Mouse (Mus musculus) neural tube, embryonic 14.5 days (tissue): Measurements from ENCODE around the gene Nubp2. TPM values are rescaled to one million over a fixed set of nuclear protein-coding genes. Genes with fewer than 3 reads are reported as not detected.

Experiments used
- ATAC-seq: fragments of 200-750 bp; cut with Nextera tagmentation; 2 replicates; pipeline ENCODE4 v1.8.0; 2017; ENCODE audit warnings: low read depth, mild to moderate bottlenecking, moderate TSS enrichment, moderate library complexity
- H3K27ac ChIP-seq: fragments of 300-500 bp; sonication (generic); 2 replicates; pipeline ENCODE4 v1.5.1; 2014; ENCODE audit warnings: low read depth, mild to moderate bottlenecking, control low read depth, low read length, moderate library complexity, mixed read lengths
- H3K27me3 ChIP-seq: fragments of 300-500 bp; sonication (generic); 2 replicates; pipeline ENCODE4 v1.6.1; 2014; ENCODE audit warnings: low read length; ENCODE audit not compliant: control insufficient read depth, insufficient read depth
- H3K36me3 ChIP-seq: fragments of 300-500 bp; sonication (generic); 2 replicates; pipeline ENCODE4 v1.6.1; 2014; ENCODE audit warnings: low read length, mixed read lengths; ENCODE audit not compliant: control insufficient read depth, insufficient read depth
- H3K4me1 ChIP-seq: fragments of 300-500 bp; sonication (generic); 2 replicates; pipeline ENCODE4 v1.6.1; 2014; ENCODE audit warnings: low read length; ENCODE audit not compliant: control insufficient read depth, insufficient read depth
- H3K4me2 ChIP-seq: fragments of 300-500 bp; sonication (generic); 2 replicates; pipeline ENCODE4 v1.6.1; 2014; ENCODE audit warnings: mild to moderate bottlenecking, low read depth, low read length, control low read depth
- H3K4me3 ChIP-seq: fragments of 300-500 bp; sonication (generic); 2 replicates; pipeline ENCODE4 v1.5.1; 2014; ENCODE audit warnings: low read depth, low read length, control low read depth, mixed read lengths
- H3K9ac ChIP-seq: fragments of 300-500 bp; sonication (generic); replicated peaks from 2 replicates; pipeline ENCODE4 v1.6.1; 2014; ENCODE audit warnings: low read depth, mild to moderate bottlenecking, control low read depth, low read length, mixed read lengths
- H3K9me3 ChIP-seq: fragments of 300-500 bp; sonication (generic); 2 replicates; pipeline ENCODE4 v1.6.1; 2016; ENCODE audit warnings: low read length; ENCODE audit not compliant: control insufficient read depth
- WGBS: fragments of 180-500 bp; shearing (Covaris S2); extraction: QIAGEN DNeasy Blood & Tissue Kit; methylation state at CpG from one replicate; pipeline ENCODE4 v1.1.7; 2014; 5-methylcytosine and 5-hydroxymethylcytosine counted together
- polyA plus RNA-seq: library from polyadenylated mRNA; unstranded; fragments of >200 nt; fragmentation: Nextera tagmentation; extraction: Ambion mirVana; gene quantifications from 2 replicates; pipeline ENCODE4 v1.2.1, GENCODE M21; 2014

The Nubp2 gene
- polyA plus RNA-seq, 1 experiment from 2014 or later: 75.7 TPM

- Histone ChIP-seq H3K4me2 (no peak overlapping the region), H3K9ac (no peak overlapping the region), H3K27me3 (no peaks in the 10 kb centered on the region), H3K36me3 (peaks cover 39% of the 10 kb centered on the region), H3K4me3 (no peak overlapping the region), H3K27ac (no peak overlapping the region), H3K4me1 (peaks cover 25% of the 10 kb centered on the region), H3K9me3 (no peaks in the 10 kb centered on the region)
- ATAC-seq: no peak
- WGBS: 91% methylated on average over 19 of the region's 19 CpGs
Measured at GRCm38 (mm10) chr17:24890151-24891092, 4.3 kb upstream of the Nubp2 start.

DNA sequence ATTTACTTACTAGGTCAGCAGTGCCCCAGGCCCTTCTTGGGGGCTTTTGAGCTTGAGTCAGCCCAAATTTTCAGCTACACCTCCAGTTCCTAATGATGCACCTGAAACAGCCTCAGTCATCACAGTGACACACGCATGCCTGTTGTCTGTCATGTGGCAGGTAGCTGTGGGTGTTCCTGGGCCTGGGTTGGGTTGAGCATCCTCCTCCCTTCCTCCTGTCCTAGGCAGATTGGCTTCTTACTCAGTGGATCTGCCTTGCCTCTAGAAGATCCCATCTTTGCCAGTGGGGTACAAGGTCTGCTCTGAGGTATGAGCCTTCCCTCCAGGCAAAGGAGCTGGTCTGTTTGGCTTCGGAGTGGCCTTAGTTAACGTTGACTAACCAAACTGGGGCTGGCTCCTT, 2.7 kb upstream of the Nubp2 start:
- H3K36me3 ChIP-seq: peaks cover 39% of the 10 kb centered on the region
- H3K4me2 ChIP-seq: no peak overlapping the region
- no peaks in the 10 kb centered on the region for H3K27me3 ChIP-seq
- no peak overlapping the region for H3K4me3 ChIP-seq
- peaks cover 22% of the 10 kb centered on the region for H3K4me1 ChIP-seq
- ATAC-seq: no peak
- WGBS: 89% methylated on average over 3 of the region's 3 CpGs
- no peaks in the 10 kb centered on the region for H3K9me3 ChIP-seq
- H3K9ac ChIP-seq: no peak overlapping the region
- H3K27ac ChIP-seq: no peak overlapping the region

DNA sequence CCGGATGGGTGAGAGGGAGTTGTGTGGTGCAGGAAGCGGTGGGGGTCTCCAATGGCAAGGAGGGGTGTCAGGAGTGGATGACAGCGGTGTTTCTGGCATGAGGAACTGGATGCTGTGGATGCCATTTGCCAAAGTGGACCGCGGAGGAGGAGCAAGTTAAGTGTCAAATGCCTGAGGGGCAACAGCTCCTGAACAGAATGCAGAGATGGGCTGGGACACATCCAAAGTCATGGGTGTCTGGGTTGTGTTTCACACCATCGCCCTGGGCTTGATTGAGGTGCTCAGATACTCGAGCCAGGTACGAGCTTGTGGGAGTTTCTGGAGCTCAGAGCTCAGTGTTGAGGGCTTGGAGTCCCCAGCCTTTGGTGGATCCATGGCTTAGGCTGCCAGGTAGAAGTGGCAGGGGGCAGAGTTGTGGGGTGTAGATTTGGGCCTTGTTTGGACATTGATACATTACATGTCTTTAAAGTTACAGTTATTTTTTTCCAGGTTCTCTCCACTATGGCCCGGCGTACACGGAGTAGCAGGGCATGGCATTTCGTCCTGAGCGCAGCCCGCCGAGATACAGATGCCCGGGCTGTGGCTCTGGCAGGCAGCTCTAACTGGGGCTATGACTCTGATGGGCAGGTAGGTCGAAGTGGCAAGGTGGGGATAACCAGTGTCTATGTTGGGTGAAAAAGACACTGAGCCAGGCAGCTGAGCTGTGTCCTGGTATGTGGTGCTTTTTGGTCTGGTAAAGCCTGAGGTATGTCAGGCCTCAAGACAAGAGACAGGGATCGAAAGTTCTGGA, 1.3 kb upstream of the Nubp2 start:
- no peak overlapping the region for H3K27ac ChIP-seq
- H3K36me3 ChIP-seq: peaks cover 37% of the 10 kb centered on the region
- peak overlapping the region; percentile 82 for H3K9ac ChIP-seq
- peak overlapping the region; percentile 89 for H3K4me3 ChIP-seq
- 65% methylated on average over 18 of the region's 18 CpGs for WGBS
- peak overlapping the region; percentile 86 for H3K4me2 ChIP-seq
- no peaks in the 10 kb centered on the region for H3K27me3 ChIP-seq
- no peaks in the 10 kb centered on the region for H3K9me3 ChIP-seq
- H3K4me1 ChIP-seq: peaks cover 16% of the 10 kb centered on the region
- no peak for ATAC-seq

GRCm38 (mm10) chr17:24886932-24887271, 753 bp upstream of the Nubp2 start:
- peak overlapping the region; percentile 89 for H3K4me3 ChIP-seq
- H3K27ac ChIP-seq: peak overlapping the region; percentile 62
- peak overlapping the region; percentile 82 for H3K9ac ChIP-seq
- WGBS: under 1% methylated on average over 18 of the region's 18 CpGs
- ATAC-seq: no peak; the same call in none of the 2 replicates
- H3K36me3 ChIP-seq: peaks cover 31% of the 10 kb centered on the region
- H3K4me2 ChIP-seq: peak overlapping the region; percentile 86
- no peaks in the 10 kb centered on the region for H3K27me3 ChIP-seq
- peaks cover 16% of the 10 kb centered on the region for H3K4me1 ChIP-seq
- no peaks in the 10 kb centered on the region for H3K9me3 ChIP-seq

- H3K4me2 ChIP-seq: peak overlapping the region; percentile 94
- H3K4me3 ChIP-seq: peak overlapping the region; percentile 89
- no peaks in the 10 kb centered on the region for H3K27me3 ChIP-seq
- H3K4me1 ChIP-seq: peaks cover 16% of the 10 kb centered on the region
- ATAC-seq: no peak
- 25% methylated on average over 22 of the region's 22 CpGs for WGBS
- no peak overlapping the region for H3K27ac ChIP-seq
- H3K9me3 ChIP-seq: no peaks in the 10 kb centered on the region
- H3K9ac ChIP-seq: peak overlapping the region; percentile 41
- H3K36me3 ChIP-seq: peaks cover 18% of the 10 kb centered on the region
Measured at GRCm38 (mm10) chr17:24885356-24886133, 604 bp downstream of the Nubp2 start.

DNA sequence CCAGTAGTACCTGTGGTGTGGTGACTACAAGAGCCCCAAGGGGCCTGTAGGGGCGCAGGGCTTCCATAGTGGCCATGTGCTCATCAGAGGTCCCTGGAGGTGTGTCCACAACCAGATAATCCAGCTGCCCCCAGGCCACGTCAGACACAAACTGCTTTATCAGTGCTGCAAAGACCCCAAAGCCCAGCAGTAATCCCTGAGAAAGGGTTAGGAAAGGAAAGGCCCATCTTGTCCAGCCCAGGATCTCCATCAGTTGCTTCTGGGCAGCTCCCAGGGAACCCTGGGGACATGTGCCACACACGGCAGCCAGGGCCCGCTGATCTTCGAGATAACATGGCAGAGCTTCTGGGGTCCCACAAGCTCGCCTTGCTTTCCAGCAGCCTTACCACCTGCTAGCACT, 1.8 kb downstream of the Nubp2 start:
- peaks cover 10% of the 10 kb centered on the region for H3K36me3 ChIP-seq
- H3K27ac ChIP-seq: no peak overlapping the region
- no peaks in the 10 kb centered on the region for H3K9me3 ChIP-seq
- H3K4me2 ChIP-seq: no peak overlapping the region
- peaks cover 16% of the 10 kb centered on the region for H3K4me1 ChIP-seq
- no peak overlapping the region for H3K9ac ChIP-seq
- no peak for ATAC-seq
- WGBS: 91% methylated on average over 6 of the region's 6 CpGs
- no peak overlapping the region for H3K4me3 ChIP-seq
- no peaks in the 10 kb centered on the region for H3K27me3 ChIP-seq

- 48% methylated on average over 7 of the region's 7 CpGs for WGBS
Measured at GRCm38 (mm10) chr17:24881738-24882440, 4.3 kb downstream of the Nubp2 start.

GRCm38 (mm10) chr17:24878531-24878930, 7.6 kb downstream of the Nubp2 start:
- H3K36me3 ChIP-seq: peaks cover 10% of the 10 kb centered on the region
- no peak overlapping the region for H3K27ac ChIP-seq
- no peak overlapping the region for H3K4me2 ChIP-seq
- ATAC-seq: no peak
- WGBS: 78% methylated on average over 8 of the region's 8 CpGs
- H3K9me3 ChIP-seq: no peaks in the 10 kb centered on the region
- no peaks in the 10 kb centered on the region for H3K4me1 ChIP-seq
- H3K9ac ChIP-seq: no peak overlapping the region
- H3K27me3 ChIP-seq: no peaks in the 10 kb centered on the region
- no peak overlapping the region for H3K4me3 ChIP-seq

More at GRCm38 (mm10) chr17:24881738-24882440, 4.3 kb downstream of the Nubp2 start:
- no peak for ATAC-seq
- H3K4me1 ChIP-seq: peaks cover 7% of the 10 kb centered on the region
- no peaks in the 10 kb centered on the region for H3K27me3 ChIP-seq
- H3K9me3 ChIP-seq: no peaks in the 10 kb centered on the region
- no peak overlapping the region for H3K27ac ChIP-seq
- H3K36me3 ChIP-seq: peaks cover 10% of the 10 kb centered on the region
- H3K9ac ChIP-seq: no peak overlapping the region
- H3K4me2 ChIP-seq: no peak overlapping the region
- no peak overlapping the region for H3K4me3 ChIP-seq
